Mouse (Mus musculus): ENCODE measurements around the gene Plk5. TPM values are rescaled to one million over a fixed set of nuclear protein-coding genes. Genes with fewer than 3 reads are reported as not detected.
A peak's percentile ranks its signal among the peaks of the same experiment; 100 is the strongest.

The Plk5 gene
- total and polyA plus RNA-seq, 3 experiments = not detected

DNA sequence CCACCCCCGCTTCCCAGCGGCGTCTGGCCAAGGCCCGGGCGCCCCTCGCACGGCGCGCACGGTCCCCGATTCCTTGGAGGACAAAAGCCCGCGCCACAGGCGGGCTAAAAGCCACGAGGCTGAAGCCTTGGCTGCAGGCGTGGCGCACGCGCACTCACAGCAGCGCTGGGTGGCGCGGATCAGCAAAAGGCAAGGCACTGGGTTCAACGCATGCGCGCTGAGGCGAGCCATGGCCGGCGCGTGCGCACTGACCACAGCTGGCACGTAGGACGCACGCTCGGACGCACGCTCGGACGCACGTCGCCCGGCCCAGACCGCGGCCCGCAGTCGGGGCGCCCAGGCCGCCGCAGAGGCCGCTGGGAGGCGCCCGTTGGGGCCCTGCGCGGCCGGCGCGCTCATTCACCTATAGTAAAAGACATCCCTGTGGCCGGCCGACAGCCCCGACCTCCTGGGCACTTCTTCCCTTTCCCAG, 42.5 kb downstream of the Plk5 start (continued):
- no peak for TF ChIP-seq RCOR1 (conservative IDR thresholded peaks at IDR 0.05; ENCODE audit: low read depth, low read length)
- no peak for TF ChIP-seq MAZ (IDR thresholded peaks at IDR 0.05; ENCODE audit: low read depth, low read length)
- peak; percentile 76; the same call in 1 of the 2 replicates for TF ChIP-seq ZMIZ1 (IDR thresholded peaks at IDR 0.05; ENCODE audit: low read depth, low read length)
- no peak for TF ChIP-seq JUND (conservative IDR thresholded peaks at IDR 0.05; ENCODE audit: low read depth, low read length)
- TF ChIP-seq NRF1 (IDR thresholded peaks at IDR 0.05; ENCODE audit: low read depth, low read length) = peak; percentile 94
- 0 out of 2 replicates have a peak, but pooled peaks have one; percentile 44 for TF ChIP-seq TBP (conservative IDR thresholded peaks at IDR 0.05; ENCODE audit: low read depth, low read length)
- TF ChIP-seq KAT2A (IDR thresholded peaks at IDR 0.05; ENCODE audit: insufficient replicate concordance, low read length) = no peak
- TF ChIP-seq HCFC1 (IDR thresholded peaks at IDR 0.05; ENCODE audit: low read depth, low read length) = peak; percentile 51
- no peak for TF ChIP-seq PAX5 (IDR thresholded peaks at IDR 0.05; ENCODE audit: low read length)
- TF ChIP-seq GABPA (IDR thresholded peaks at IDR 0.05; ENCODE audit: insufficient replicate concordance, low read depth, low read length) = no peak
- TF ChIP-seq USF1 (IDR thresholded peaks at IDR 0.05; ENCODE audit: low read depth, low read length) = no peak
- TF ChIP-seq BHLHE40 (IDR thresholded peaks at IDR 0.05; ENCODE audit: low read depth, low read length) = peak; percentile 93
- peak; percentile 36 for TF ChIP-seq SIN3A (IDR thresholded peaks at IDR 0.05; ENCODE audit: low read length)
- no peak; the same call in 1 of the 2 replicates for TF ChIP-seq ETS1 (conservative IDR thresholded peaks at IDR 0.05; ENCODE audit: low read depth, low read length)
- peak; percentile 92 for TF ChIP-seq MYC (IDR thresholded peaks at IDR 0.05; ENCODE audit: low read depth, low read length)
- TF ChIP-seq RAD21 (IDR thresholded peaks at IDR 0.05; ENCODE audit: low read depth, low read length) = no peak

DNA sequence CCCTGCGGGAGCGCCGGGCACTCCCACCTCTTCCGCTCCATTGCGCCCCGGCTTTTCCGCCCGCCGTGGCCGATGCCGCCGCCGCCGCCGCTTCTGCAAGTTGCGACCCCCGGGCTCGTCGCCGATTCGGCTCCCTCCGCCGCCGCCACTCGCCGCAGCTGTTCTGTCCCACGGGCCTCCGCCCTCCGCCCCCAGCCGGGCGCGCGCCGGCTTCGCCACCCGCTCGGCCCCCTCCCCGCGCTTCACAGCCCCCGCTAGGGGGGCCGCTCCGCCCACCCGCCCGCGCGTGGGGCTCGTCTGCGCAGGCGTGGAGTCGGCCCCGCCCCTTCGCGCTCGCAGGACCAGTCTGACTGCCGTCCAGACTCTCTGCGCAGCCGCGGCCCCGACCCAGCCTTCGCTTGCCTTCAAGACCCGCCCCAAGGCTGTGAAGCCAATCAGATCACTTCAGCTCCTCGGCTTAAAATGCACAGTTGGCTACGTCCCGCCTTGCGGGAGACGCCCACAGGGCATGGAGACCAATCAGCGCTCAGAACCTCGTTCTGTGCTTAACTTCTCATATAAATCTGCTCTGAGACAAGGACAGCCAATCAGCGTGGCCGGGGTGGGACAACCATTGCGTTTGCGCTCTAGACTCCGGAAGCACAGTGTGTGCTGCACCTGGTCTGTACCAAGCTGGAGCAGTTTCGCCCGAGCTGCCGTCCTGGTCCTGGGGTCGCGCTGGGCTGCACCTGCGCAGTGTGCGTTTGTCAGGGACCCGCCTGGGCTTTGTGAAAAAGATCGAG, 43.1 kb downstream of the Plk5 start, which contains the start of gene Mbd3:
Gene Mbd3, minus strand, starts transcription at position 360 of the 782 bp plus-strand sequence.
- Histone ChIP-seq H3K4me3 (replicated peaks in 1 of 3; ENCODE audit: low read depth in 2 of 3, low read length in 2 of 3, poor library complexity in 1 of 3) (peak within 1 kb of the TSS; percentile 61 to 78 (median 63)), H3K27ac (ENCODE audit: insufficient read depth, low read depth) (peak within 1 kb of the TSS; percentile 92), H3K79me2 (replicated peaks; ENCODE audit: control insufficient read depth, extremely low read depth, insufficient read depth, poor library complexity, severe bottlenecking) (peaks cover 22% of the 10 kb centered on the region), H3K4me1 (ENCODE audit: control insufficient read depth in 1 of 2, insufficient read depth in 2 of 2) (peaks cover 18 to 48% of the 10 kb centered on the region in 2 experiments), H3K36me3 (replicated peaks in 1 of 2; ENCODE audit: control insufficient read depth in 1 of 2, insufficient read depth in 1 of 2, low read length in 1 of 2) (peaks cover 44 to 56% of the 10 kb centered on the region in 2 experiments), H3K9me3 (replicated peaks; ENCODE audit: low read length) (peaks cover 9% of the 10 kb centered on the region), H3K9ac (ENCODE audit: insufficient read depth, low read depth) (peak within 1 kb of the TSS; percentile 96), H3K4me2 (ENCODE audit: insufficient read depth, low read depth, poor library complexity, severe bottlenecking) (peak within 1 kb of the TSS; percentile 76), H3K27me3 (replicated peaks) (no peaks in the 10 kb centered on the region)
- dilution Hi-C loops (cut with MboI; ENCODE audit: extremely low pct_ligation_motif_present, extremely low pct_unique_long_range_greater_than_20kb, low sequenced_read_pairs) (no loop called here), in situ Hi-C loops (cut with MboI; ENCODE audit: low pct_ligation_motif_present, low pct_unique_long_range_greater_than_20kb, low sequenced_read_pairs) (no loop called here)
- peak; percentile 100 for DNase-seq (ENCODE audit: extremely low read depth)
- peak; percentile 95 for TF ChIP-seq ELF1 (IDR thresholded peaks at IDR 0.05; ENCODE audit: low read depth, low read length)
- peak; percentile 77; the same call in 1 of the 2 replicates for TF ChIP-seq POLR2AphosphoS2 (IDR thresholded peaks at IDR 0.05; ENCODE audit: low read depth, low read length)
- no peak for TF ChIP-seq RCOR1 (conservative IDR thresholded peaks at IDR 0.05; ENCODE audit: low read depth, low read length)
- TF ChIP-seq IRF4 (IDR thresholded peaks at IDR 0.05; ENCODE audit: low read depth, low read length) = 0 out of 2 replicates have a peak, but pooled peaks have one; percentile 38
- TF ChIP-seq NELFE (IDR thresholded peaks at IDR 0.05; ENCODE audit: low read depth, low read length) = peak; percentile 93
- peak; percentile 50; the same call in 1 of the 2 replicates for TF ChIP-seq UBTF (IDR thresholded peaks at IDR 0.05; ENCODE audit: low read depth, low read length)
- 0 out of 2 replicates have a peak, but pooled peaks have one; percentile 73 for TF ChIP-seq MAZ (IDR thresholded peaks at IDR 0.05; ENCODE audit: low read depth, low read length)
- TF ChIP-seq TCF12 (IDR thresholded peaks at IDR 0.05; ENCODE audit: low read depth, low read length) = peak; percentile 89
- peak; percentile 61 for TF ChIP-seq CHD2 (IDR thresholded peaks at IDR 0.05; ENCODE audit: low read length)
- peak; percentile 96 for TF ChIP-seq POLR2A (IDR thresholded peaks at IDR 0.05; ENCODE audit: low read depth, low read length)
- no peak for TF ChIP-seq ETS1 (conservative IDR thresholded peaks at IDR 0.05; ENCODE audit: low read depth, low read length)
- TF ChIP-seq NRF1 (IDR thresholded peaks at IDR 0.05; ENCODE audit: low read depth, low read length) = peak; percentile 82
- TF ChIP-seq HCFC1 (IDR thresholded peaks at IDR 0.05; ENCODE audit: low read depth, low read length) = peak; percentile 65
- TF ChIP-seq ZMIZ1 (IDR thresholded peaks at IDR 0.05; ENCODE audit: low read depth, low read length) = 0 out of 2 replicates have a peak, but pooled peaks have one; percentile 55
- TF ChIP-seq MEF2A (IDR thresholded peaks at IDR 0.05; ENCODE audit: borderline replicate concordance, low read depth, low read length) = no peak
- no peak for TF ChIP-seq KAT2A (IDR thresholded peaks at IDR 0.05; ENCODE audit: insufficient replicate concordance, low read length)
- peak; percentile 90; the same call in 1 of the 2 replicates for TF ChIP-seq TBP (conservative IDR thresholded peaks at IDR 0.05; ENCODE audit: low read depth, low read length)
- no peak for TF ChIP-seq ZNF384 (IDR thresholded peaks at IDR 0.05; ENCODE audit: low read depth, low read length)
- no peak for TF ChIP-seq SMC3 (IDR thresholded peaks at IDR 0.05; ENCODE audit: low read depth, low read length)
- TF ChIP-seq E2F4 (IDR thresholded peaks at IDR 0.05; ENCODE audit: insufficient replicate concordance, low read depth, low read length) = peak; percentile 51; the same call in 1 of the 2 replicates

All from CH12.LX (cell line).